Mouse (Mus musculus): ENCODE results near the gene Slc15a5. TPM values are rescaled to one million over a fixed set of nuclear protein-coding genes. Genes with fewer than 3 reads are reported as not detected.

Slc15a5 gene
- total RNA-seq, 4 experiments from 2014 or later, result 0.63 to 21.8 (median 10.9) TPM

- DNase-seq (ENCODE audit: low spot score in 2 of 2), result no peak
These were observed 9.8 kb downstream of the Slc15a5 start for GRCm38 (mm10) chr6:138069921-138070320.

- DNase-seq (ENCODE audit: low spot score in 2 of 2), result no peak
These were observed 24.1 kb downstream of the Slc15a5 start for GRCm38 (mm10) chr6:138055572-138055971.

- no peak for DNase-seq (ENCODE audit: low spot score in 2 of 2)
These were observed 24.8 kb downstream of the Slc15a5 start for GRCm38 (mm10) chr6:138054956-138055355.

GRCm38 (mm10) chr6:138054166-138054565 lies 25.6 kb downstream of the Slc15a5 start:
- no peak for DNase-seq (ENCODE audit: low spot score in 2 of 2)

- DNase-seq (ENCODE audit: low spot score in 2 of 2), result no peak
These were observed 26.0 kb downstream of the Slc15a5 start for GRCm38 (mm10) chr6:138053686-138054085.

GRCm38 (mm10) chr6:138045364-138045763 lies 34.4 kb downstream of the Slc15a5 start:
- DNase-seq (ENCODE audit: low spot score in 2 of 2), result no peak

GRCm38 (mm10) chr6:138042891-138043290 lies 36.8 kb downstream of the Slc15a5 start:
- DNase-seq (ENCODE audit: low spot score in 2 of 2), result no peak

GRCm38 (mm10) chr6:138041865-138042264 lies 37.9 kb downstream of the Slc15a5 start:
- DNase-seq (ENCODE audit: low spot score in 2 of 2), result no peak

GRCm38 (mm10) chr6:138037587-138037986 lies 42.1 kb downstream of the Slc15a5 start:
- DNase-seq (ENCODE audit: low spot score in 2 of 2), result no peak

GRCm38 (mm10) chr6:138036891-138037290 lies 42.8 kb downstream of the Slc15a5 start:
- no peak for DNase-seq (ENCODE audit: low spot score in 2 of 2)

GRCm38 (mm10) chr6:138016898-138017297 lies 62.8 kb downstream of the Slc15a5 start:
- DNase-seq (ENCODE audit: low spot score in 2 of 2), result no peak

- no peak for DNase-seq (ENCODE audit: low spot score in 2 of 2)
These were observed 64.6 kb downstream of the Slc15a5 start for GRCm38 (mm10) chr6:138014976-138015674.

- no peak for DNase-seq (ENCODE audit: low spot score in 2 of 2)
These were observed 67.8 kb downstream of the Slc15a5 start for GRCm38 (mm10) chr6:138011955-138012354.

- DNase-seq (ENCODE audit: low spot score in 2 of 2), result no peak
These were observed 72.0 kb downstream of the Slc15a5 start for GRCm38 (mm10) chr6:138007705-138008104.

GRCm38 (mm10) chr6:138006525-138007251 lies 73.0 kb downstream of the Slc15a5 start:
- no peak for DNase-seq (ENCODE audit: low spot score in 2 of 2)

GRCm38 (mm10) chr6:137989853-137990252 lies 89.9 kb downstream of the Slc15a5 start:
- DNase-seq (ENCODE audit: low spot score in 2 of 2), result no peak

GRCm38 (mm10) chr6:137985169-137985568 lies 94.5 kb downstream of the Slc15a5 start:
- DNase-seq (ENCODE audit: low spot score in 2 of 2), result no peak

GRCm38 (mm10) chr6:137982195-137982737 lies 97.5 kb downstream of the Slc15a5 start:
- no peak for DNase-seq (ENCODE audit: low spot score in 2 of 2)

GRCm38 (mm10) chr6:137980905-137981696 lies 98.6 kb downstream of the Slc15a5 start:
- DNase-seq (ENCODE audit: low spot score in 2 of 2), result no peak

- DNase-seq (ENCODE audit: low spot score in 2 of 2), result no peak
These were observed 99.3 kb downstream of the Slc15a5 start for GRCm38 (mm10) chr6:137980413-137980812.

GRCm38 (mm10) chr6:137979802-137980201 lies 99.9 kb downstream of the Slc15a5 start:
- DNase-seq (ENCODE audit: low spot score in 2 of 2), result no peak

- no peak for DNase-seq (ENCODE audit: low spot score in 2 of 2)
These were observed 103.7 kb downstream of the Slc15a5 start for GRCm38 (mm10) chr6:137976021-137976420.

All from gastrocnemius, adult 8-10 months (tissue).